Mouse (Mus musculus): ENCODE measurements around the gene Ranbp3. TPM values are rescaled to one million over a fixed set of nuclear protein-coding genes. Genes with fewer than 3 reads are reported as not detected.
A peak's percentile ranks its signal among the peaks of the same experiment; 100 is the strongest.

Gene Ranbp3
- polyA plus RNA-seq, 1 experiment from 2014 or later = 109 TPM

DNA sequence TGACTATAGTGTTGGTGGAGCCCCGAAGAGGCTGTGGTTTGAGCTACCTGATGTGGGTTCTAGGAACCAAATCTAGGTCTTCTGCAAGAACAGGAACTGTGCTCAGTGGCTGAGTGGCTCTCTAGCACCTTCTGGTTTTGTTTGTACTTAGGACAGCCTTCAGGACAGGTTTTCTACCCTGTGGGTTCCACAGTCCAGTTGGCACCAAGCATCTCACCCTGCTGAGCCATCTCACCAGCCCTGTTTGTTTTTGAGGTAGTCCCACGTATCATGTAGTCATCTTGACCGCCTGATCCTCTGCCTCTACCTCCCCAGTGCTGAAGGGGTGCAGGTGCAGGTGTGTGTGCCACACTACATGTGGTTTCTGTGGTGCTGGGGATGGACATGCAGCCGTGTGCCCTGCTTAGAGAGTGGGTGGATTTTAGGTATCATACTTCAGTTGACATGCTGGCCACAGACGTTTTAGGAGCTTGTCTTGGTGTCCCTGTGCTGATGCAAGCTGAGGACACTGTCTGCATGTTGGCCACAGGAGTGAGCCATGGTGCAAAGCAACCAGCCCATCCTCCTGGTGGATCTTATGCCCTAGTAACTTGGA, 10.5 kb downstream of the Ranbp3 start:
- no peak overlapping the region for H3K4me3 ChIP-seq (replicated peaks)
- WGBS = 88% methylated on average over 5 of the region's 5 CpGs
- H3K4me2 ChIP-seq (replicated peaks) = no peak overlapping the region
- H3K9ac ChIP-seq (replicated peaks) = no peak overlapping the region
- peaks cover 79% of the 10 kb centered on the region for H3K36me3 ChIP-seq
- ATAC-seq = no peak
- no peaks in the 10 kb centered on the region for H3K9me3 ChIP-seq
- peaks cover 7% of the 10 kb centered on the region; the same call in 1 of the 2 replicates for H3K4me1 ChIP-seq (replicated peaks)
- no peaks in the 10 kb centered on the region for H3K27me3 ChIP-seq
- H3K27ac ChIP-seq = no peak overlapping the region

DNA sequence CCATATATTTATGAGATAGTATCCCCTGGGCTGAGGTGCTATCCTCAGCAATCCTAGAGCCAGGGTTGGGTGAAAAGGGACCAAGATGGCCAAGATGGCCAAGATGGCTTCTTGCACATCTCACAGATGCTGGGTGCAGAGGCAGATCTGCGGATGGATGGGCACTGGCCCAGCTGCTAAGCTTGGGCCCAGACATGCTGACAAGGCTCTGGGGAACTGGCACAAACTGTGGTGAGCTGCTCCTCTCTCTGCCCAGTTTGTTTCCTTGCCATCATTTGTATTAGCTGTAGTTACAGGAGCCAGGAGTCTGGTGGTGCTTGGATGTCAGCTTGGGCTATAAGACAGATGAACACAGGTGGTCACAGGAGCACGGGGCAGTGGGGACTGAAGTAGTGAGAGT, 11.6 kb downstream of the Ranbp3 start:
- Histone ChIP-seq H3K9ac (replicated peaks) (0 out of 2 replicates have a peak overlapping the region, but pooled peaks have one; percentile 1), H3K36me3 (peaks cover 87% of the 10 kb centered on the region), H3K27me3 (no peaks in the 10 kb centered on the region), H3K4me3 (replicated peaks) (no peak overlapping the region), H3K9me3 (no peaks in the 10 kb centered on the region), H3K4me2 (replicated peaks) (no peak overlapping the region), H3K27ac (no peak overlapping the region), H3K4me1 (replicated peaks) (peaks cover 7% of the 10 kb centered on the region; the same call in 1 of the 2 replicates)
- 81% methylated on average over 2 of the region's 2 CpGs for WGBS
- no peak for ATAC-seq

DNA sequence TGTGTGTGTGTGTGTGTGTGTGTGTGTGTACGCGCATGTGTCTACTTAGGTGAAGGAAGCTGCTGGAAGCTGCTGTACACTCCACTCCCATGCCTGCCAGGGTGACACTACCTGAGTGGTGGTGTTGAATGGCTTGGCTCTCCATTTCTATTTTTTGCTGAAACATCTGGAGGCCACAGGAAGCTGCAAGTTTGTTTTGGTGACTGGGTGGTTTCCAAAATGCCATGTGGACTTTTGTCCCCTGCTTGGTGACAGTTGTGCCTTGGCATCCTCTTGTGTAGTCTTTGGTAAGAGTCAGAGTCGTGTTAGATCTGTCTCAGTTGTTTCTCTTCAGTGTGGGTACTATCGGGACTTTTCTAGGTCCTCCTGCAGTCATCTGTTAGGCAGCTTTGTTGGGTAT, 13.7 kb downstream of the Ranbp3 start:
- no peak for ATAC-seq
- H3K4me3 ChIP-seq (replicated peaks) = no peak overlapping the region
- H3K4me2 ChIP-seq (replicated peaks) = no peak overlapping the region
- H3K27me3 ChIP-seq = no peaks in the 10 kb centered on the region
- H3K9me3 ChIP-seq = no peaks in the 10 kb centered on the region
- peaks cover 90% of the 10 kb centered on the region for H3K36me3 ChIP-seq
- peaks cover under 1% of the 10 kb centered on the region; the same call in 1 of the 2 replicates for H3K4me1 ChIP-seq (replicated peaks)
- WGBS = 88% methylated on average over 2 of the region's 4 CpGs
- no peak overlapping the region for H3K27ac ChIP-seq
- H3K9ac ChIP-seq (replicated peaks) = no peak overlapping the region

DNA sequence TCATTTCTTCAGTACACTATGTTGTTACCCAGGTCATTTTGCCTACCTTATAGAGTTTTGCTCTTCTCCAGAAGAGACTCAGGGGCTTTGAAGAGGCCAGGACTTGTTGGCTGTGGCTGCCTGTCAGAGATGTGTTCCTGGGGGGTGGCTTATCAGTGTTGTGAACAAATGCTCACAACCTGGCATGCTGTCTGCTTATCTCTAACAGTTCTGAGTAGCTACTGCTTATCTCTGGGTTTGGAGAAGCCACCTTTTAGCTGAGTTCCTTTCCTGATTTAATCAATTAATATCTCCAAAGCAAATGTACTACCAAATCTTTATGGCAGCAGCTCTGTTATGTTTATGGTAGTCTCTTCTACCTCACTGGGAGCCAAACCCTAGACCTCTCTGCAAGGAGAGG, 15.0 kb downstream of the Ranbp3 start:
- no peaks in the 10 kb centered on the region for H3K27me3 ChIP-seq
- ATAC-seq = no peak

DNA sequence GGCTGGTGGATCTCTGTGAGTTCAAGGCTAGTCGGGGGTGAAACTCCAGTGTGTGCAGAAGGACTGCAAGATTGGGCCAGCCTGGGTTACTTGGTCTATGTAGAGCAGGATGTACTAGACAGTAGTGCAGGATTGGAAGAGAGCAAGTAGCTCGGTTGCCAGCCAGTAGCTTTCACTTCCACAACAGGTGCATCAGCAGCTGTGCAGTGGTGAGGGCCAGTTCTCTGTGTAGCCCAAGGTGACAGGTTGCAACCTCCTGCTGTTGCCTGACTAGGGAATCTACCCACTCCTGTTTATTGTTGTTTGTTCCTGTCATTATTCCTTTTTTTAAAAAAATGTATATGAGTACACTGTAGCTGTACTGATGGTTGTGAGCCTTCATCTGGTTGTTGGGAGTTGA, 15.6 kb downstream of the Ranbp3 start:
- WGBS = 96% methylated on average over 2 of the region's 2 CpGs
- Histone ChIP-seq H3K9ac (replicated peaks) (no peak overlapping the region), H3K4me2 (replicated peaks) (no peak overlapping the region), H3K27ac (no peak overlapping the region), H3K4me1 (replicated peaks) (peaks cover 13% of the 10 kb centered on the region), H3K27me3 (no peaks in the 10 kb centered on the region), H3K36me3 (peaks cover 92% of the 10 kb centered on the region), H3K4me3 (replicated peaks) (no peak overlapping the region), H3K9me3 (no peaks in the 10 kb centered on the region)
- no peak for ATAC-seq

More for the DNA sequence above, 15.0 kb downstream of the Ranbp3 start:
- Histone ChIP-seq H3K9ac (replicated peaks) (no peak overlapping the region), H3K4me3 (replicated peaks) (no peak overlapping the region), H3K36me3 (peaks cover 89% of the 10 kb centered on the region), H3K27ac (no peak overlapping the region), H3K9me3 (no peaks in the 10 kb centered on the region), H3K4me2 (replicated peaks) (no peak overlapping the region), H3K4me1 (replicated peaks) (peaks cover 6% of the 10 kb centered on the region)

DNA sequence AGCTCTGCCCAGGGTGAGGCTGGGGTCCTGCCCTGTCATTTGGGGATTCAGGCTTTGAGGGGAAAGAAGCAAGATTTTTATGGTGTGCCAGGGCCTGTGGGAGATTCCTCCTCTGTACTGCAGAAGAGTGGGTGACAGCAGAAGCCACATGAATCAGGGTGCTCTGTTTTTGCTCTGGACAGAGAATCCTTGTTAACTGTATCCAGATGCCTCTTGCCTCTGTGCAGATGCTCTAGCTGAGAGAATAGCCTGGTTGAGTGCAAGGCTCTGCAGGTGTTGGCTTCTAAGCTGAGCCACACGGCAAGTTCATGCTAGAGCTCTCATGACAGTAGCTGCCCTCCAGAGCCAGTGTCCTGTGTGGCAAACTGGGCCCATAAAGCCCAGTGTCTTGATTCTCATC, 20.3 kb downstream of the Ranbp3 start:
- Histone ChIP-seq H3K27ac (no peak overlapping the region), H3K9ac (replicated peaks) (peak overlapping the region; percentile 33; the same call in 1 of the 2 replicates), H3K27me3 (no peaks in the 10 kb centered on the region), H3K4me3 (replicated peaks) (no peak overlapping the region), H3K9me3 (no peaks in the 10 kb centered on the region), H3K4me2 (replicated peaks) (no peak overlapping the region), H3K36me3 (peaks cover 90% of the 10 kb centered on the region), H3K4me1 (replicated peaks) (peaks cover 18% of the 10 kb centered on the region)
- no peak; the same call in 1 of the 2 replicates for ATAC-seq
- 85% methylated on average over 1 of the region's 1 CpGs for WGBS

DNA sequence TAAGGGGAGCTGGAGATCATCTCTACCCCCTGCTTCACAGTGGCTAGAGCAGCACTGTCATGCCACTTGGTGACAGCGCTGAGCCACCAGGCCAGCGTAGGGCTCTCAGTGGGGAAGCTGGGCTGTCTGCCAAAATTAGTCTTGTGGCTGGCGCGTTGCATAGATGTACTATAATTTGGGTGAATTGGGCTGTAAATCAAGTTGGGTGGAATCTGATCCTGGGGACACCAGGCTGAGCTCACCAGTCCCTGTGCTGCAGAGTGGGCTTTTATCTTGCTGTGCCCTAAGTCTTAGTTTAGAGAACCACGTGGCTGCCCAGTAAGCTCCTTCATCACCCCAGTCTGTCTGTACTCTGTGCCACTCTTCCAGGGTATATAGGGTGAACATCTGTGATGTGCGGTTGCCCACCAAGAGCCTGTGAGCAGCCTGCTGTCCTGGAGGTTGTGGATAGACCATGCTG, 20.8 kb downstream of the Ranbp3 start:
- peaks cover 18% of the 10 kb centered on the region for H3K4me1 ChIP-seq (replicated peaks)
- no peak overlapping the region for H3K4me3 ChIP-seq (replicated peaks)
- WGBS = 68% methylated on average over 6 of the region's 6 CpGs
- no peak overlapping the region for H3K27ac ChIP-seq
- no peaks in the 10 kb centered on the region for H3K27me3 ChIP-seq
- H3K36me3 ChIP-seq = peaks cover 90% of the 10 kb centered on the region
- H3K9me3 ChIP-seq = no peaks in the 10 kb centered on the region
- no peak overlapping the region for H3K4me2 ChIP-seq (replicated peaks)
- H3K9ac ChIP-seq (replicated peaks) = peak overlapping the region; percentile 33; the same call in 1 of the 2 replicates
- ATAC-seq = peak; percentile 66

DNA sequence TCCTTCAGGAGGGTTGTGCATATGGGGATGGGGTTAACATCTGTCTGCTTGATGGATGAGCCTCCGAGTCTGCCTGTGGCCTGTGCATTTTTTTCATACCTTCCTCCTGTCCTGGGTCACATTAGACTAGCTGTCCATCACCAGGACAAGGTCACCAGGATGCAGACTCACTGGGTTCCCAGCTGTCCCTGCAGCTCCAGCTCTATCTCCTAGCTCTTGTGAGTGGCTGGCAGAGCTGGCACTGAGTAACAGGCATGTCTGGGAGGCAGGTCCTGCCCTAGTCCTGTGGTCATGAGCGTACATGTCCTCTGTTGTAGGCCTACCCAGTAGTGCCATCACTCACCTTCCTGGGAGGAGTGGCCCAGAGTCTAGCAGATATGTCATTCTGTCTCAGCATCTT, 27.4 kb downstream of the Ranbp3 start:
- no peak for ATAC-seq
- Histone ChIP-seq H3K27me3 (no peaks in the 10 kb centered on the region), H3K27ac (no peak overlapping the region), H3K4me3 (replicated peaks) (no peak overlapping the region), H3K4me1 (replicated peaks) (no peaks in the 10 kb centered on the region), H3K4me2 (replicated peaks) (no peak overlapping the region), H3K9me3 (no peaks in the 10 kb centered on the region), H3K9ac (replicated peaks) (no peak overlapping the region), H3K36me3 (peaks cover 93% of the 10 kb centered on the region)
- WGBS = 87% methylated on average over 2 of the region's 2 CpGs

DNA sequence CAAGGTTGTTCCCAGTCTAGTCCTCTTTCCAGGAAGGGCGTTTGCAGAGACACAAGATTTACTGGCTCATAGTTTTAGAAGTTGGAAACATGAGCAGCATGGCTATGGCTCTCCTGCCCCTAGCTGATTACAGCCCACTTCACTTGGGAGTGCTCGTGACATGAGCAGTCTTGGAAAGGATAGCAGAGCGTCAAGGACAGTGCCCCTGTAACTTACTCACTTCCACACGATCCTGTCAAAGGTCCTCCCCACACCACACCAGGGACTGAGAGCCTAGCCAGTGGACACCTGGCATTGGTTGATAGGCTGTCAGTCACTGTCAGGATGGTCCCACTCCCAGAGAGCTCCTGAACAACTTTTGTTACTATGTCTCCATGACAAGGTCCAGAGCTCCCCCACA, 29.9 kb downstream of the Ranbp3 start:
- Histone ChIP-seq H3K4me2 (replicated peaks) (no peak overlapping the region), H3K4me3 (replicated peaks) (no peak overlapping the region), H3K9me3 (no peaks in the 10 kb centered on the region), H3K9ac (replicated peaks) (no peak overlapping the region), H3K4me1 (replicated peaks) (no peaks in the 10 kb centered on the region), H3K27ac (no peak overlapping the region), H3K36me3 (peaks cover 97% of the 10 kb centered on the region), H3K27me3 (no peaks in the 10 kb centered on the region)
- ATAC-seq = no peak
- WGBS = 90% methylated on average over 4 of the region's 4 CpGs

DNA sequence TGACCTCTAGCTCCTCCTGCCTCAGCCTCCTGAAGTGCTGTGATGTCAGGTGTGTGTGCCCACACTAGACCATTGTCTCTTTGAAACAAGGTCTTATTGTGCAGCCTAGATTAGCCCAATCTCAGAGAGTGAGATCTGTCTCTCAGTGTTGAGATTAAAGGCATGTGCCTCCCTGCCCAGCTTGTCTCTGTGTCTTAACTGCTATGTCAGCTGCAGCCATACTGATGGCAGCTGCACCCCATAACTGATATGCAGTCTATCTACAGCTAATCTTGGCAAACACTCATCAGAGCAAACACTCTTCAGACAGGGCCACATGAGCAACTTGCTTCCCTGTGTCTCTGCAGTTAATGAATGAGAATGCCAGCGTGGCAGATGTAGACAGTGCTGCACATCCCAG, 33.4 kb downstream of the Ranbp3 start:
- ATAC-seq = no peak
- Histone ChIP-seq H3K27ac (no peak overlapping the region), H3K36me3 (peaks cover 97% of the 10 kb centered on the region), H3K4me3 (replicated peaks) (no peak overlapping the region), H3K27me3 (no peaks in the 10 kb centered on the region), H3K4me2 (replicated peaks) (no peak overlapping the region), H3K4me1 (replicated peaks) (no peaks in the 10 kb centered on the region), H3K9me3 (no peaks in the 10 kb centered on the region), H3K9ac (replicated peaks) (no peak overlapping the region)
- 95% methylated on average over 1 of the region's 1 CpGs for WGBS

DNA sequence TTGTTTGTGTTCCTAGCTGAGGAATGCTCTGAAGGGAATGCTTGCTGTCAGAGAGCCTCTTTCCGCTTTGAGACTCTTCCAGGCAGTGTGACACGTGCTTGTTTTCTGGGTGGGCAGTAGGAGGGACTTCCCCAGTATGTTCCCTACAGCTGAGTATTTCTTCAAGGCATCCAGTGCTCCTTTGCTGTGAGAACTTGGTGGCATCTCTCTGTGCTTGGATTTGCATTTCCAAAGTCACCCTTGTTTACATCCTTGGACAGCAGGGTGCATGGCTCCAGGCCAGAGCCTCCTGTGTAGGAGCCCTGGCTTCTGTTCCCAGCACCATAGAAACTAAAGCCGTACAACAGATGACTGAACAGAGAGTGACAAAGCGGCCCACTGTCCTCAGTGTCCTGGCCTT, 35.6 kb downstream of the Ranbp3 start:
- Histone ChIP-seq H3K4me1 (replicated peaks) (no peaks in the 10 kb centered on the region), H3K9ac (replicated peaks) (no peak overlapping the region), H3K9me3 (no peaks in the 10 kb centered on the region), H3K4me2 (replicated peaks) (no peak overlapping the region), H3K27ac (no peak overlapping the region), H3K36me3 (peaks cover 95% of the 10 kb centered on the region), H3K4me3 (replicated peaks) (no peak overlapping the region), H3K27me3 (no peaks in the 10 kb centered on the region)
- WGBS = 84% methylated on average over 4 of the region's 4 CpGs
- no peak for ATAC-seq

DNA sequence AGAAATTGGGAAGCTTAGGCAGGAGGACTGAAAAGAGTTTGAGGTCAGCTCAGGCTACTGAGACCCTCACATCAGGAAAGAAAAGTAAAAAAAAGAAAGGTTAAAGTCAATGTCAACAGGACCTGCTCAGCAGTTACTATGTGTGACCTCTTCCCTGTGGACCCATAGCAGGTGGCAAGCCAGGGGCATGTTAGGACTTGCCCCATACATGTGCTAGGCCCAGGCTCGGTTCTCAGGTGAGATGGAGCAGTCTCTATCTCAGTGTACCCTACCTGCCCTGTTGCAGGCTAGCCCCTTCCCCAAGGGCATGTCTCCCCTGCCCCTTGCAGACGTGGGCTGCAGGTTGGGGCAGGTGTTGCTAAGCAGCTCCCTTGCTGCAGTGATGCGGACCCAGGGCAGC, 36.6 kb downstream of the Ranbp3 start:
- WGBS = 95% methylated on average over 3 of the region's 3 CpGs

DNA sequence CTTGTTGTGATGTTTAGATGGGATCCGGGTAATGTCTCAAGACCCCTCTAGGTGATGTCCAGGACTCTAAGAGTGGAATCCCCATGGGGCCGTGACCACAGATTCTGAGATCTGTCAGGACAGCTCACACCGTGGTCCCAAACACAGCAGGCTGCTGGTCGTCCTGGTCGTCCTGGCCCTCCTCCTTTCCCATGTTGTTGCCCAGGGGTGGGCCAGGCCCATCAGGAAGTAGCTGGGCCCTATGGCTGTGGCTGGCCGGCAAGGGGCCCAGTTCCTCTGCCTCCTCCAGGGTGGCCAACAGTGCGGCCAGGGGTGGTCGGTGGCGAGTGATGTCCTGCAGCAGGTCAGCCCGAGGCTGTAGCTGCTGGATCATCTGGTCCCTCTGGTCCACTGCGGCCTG, 42.3 kb downstream of the Ranbp3 start:
- Histone ChIP-seq H3K9ac (replicated peaks) (peak overlapping the region; percentile 85; the same call in 1 of the 2 replicates), H3K27me3 (no peaks in the 10 kb centered on the region), H3K4me3 (replicated peaks) (peak overlapping the region; percentile 84), H3K36me3 (peaks cover 29% of the 10 kb centered on the region), H3K9me3 (no peaks in the 10 kb centered on the region), H3K27ac (no peak overlapping the region), H3K4me1 (replicated peaks) (peaks cover 36% of the 10 kb centered on the region), H3K4me2 (replicated peaks) (peak overlapping the region; percentile 83)
- ATAC-seq = no peak
- WGBS = 67% methylated on average over 11 of the region's 11 CpGs

More for the DNA sequence above, 36.6 kb downstream of the Ranbp3 start:
- Histone ChIP-seq H3K27me3 (no peaks in the 10 kb centered on the region), H3K4me3 (replicated peaks) (no peak overlapping the region), H3K4me2 (replicated peaks) (no peak overlapping the region), H3K9me3 (no peaks in the 10 kb centered on the region), H3K9ac (replicated peaks) (0 out of 2 replicates have a peak overlapping the region, but pooled peaks have one; percentile 23), H3K27ac (no peak overlapping the region), H3K36me3 (peaks cover 85% of the 10 kb centered on the region), H3K4me1 (replicated peaks) (no peaks in the 10 kb centered on the region)
- no peak for ATAC-seq
